ENCODE assay signal across 8 mouse cellular contexts in genomic region chr4:139213935-139214371, GRCm38 (mm10). TPM values are rescaled to one million over a fixed set of nuclear protein-coding genes. Genes with fewer than 3 reads are reported as not detected.
DNase-seq lines count a peak whose midpoint lies in the region; ATAC-seq lines count a peak whose summit lies in the region.

No protein-coding gene starts in this region.

- peaks cover 58% of the 10 kb centered on the region for H3K4me1 ChIP-seq in stomach, embryonic 16.5 days (ENCODE audit: control insufficient read depth, insufficient read depth, low read length)

- H3K27me3 ChIP-seq in stomach, embryonic 16.5 days (ENCODE audit: control insufficient read depth, insufficient read depth, low read length), result no peaks in the 10 kb centered on the region

- no peaks in the 10 kb centered on the region for H3K36me3 ChIP-seq in stomach, embryonic 16.5 days (ENCODE audit: control insufficient read depth, insufficient read depth, low read length)

- WGBS in stomach, embryonic 16.5 days, result 65% methylated on average over 11 of the region's 11 CpGs

- DNase-seq in right cerebral cortex, adult 18-20 months, result peak; percentile 52
- no peak for DNase-seq in right cerebral cortex, postnatal 14 days
- DNase-seq in gastrocnemius, adult 8-10 months (ENCODE audit: low spot score in 2 of 2), result peak; percentile 52 to 62
- DNase-seq in kidney, adult 9 months, result peak; percentile 76
- no peak for DNase-seq in ovary, postnatal 36 days (ENCODE audit: low spot score)
- DNase-seq in spleen, postnatal 10 days (ENCODE audit: low spot score in 2 of 2), result no peak

- H3K9ac ChIP-seq in stomach, embryonic 16.5 days (ENCODE audit: low read length), result peak overlapping the region; percentile 40

- H3K4me2 ChIP-seq in stomach, embryonic 16.5 days (ENCODE audit: low read depth, low read length), result no peak overlapping the region

- no peaks in the 10 kb centered on the region for H3K9me3 ChIP-seq in stomach, embryonic 16.5 days (replicated peaks; ENCODE audit: control insufficient read depth, low read length)

- H3K27ac ChIP-seq in stomach, embryonic 16.5 days (ENCODE audit: low read length), result 0 out of 2 replicates have a peak overlapping the region, but pooled peaks have one; percentile 15

- H3K4me3 ChIP-seq in stomach, embryonic 16.5 days (replicated peaks; ENCODE audit: low read length), result no peak overlapping the region

- no peak for ATAC-seq in stomach, embryonic 16.5 days (ENCODE audit: insufficient read depth, low FRiP score)
- no peak for ATAC-seq in megakaryocyte progenitor cell, adult 5-6 weeks (replicated peaks; ENCODE audit: poor library complexity)

RNA-seq across cellular contexts. Expression of gene Capzb, which starts 21.3 kb away (rescaled TPM):
- total RNA-seq in gastrocnemius, adult 8-10 months (2022), result 100 to 1,000 TPM; 439 to 500 (median 472) TPM
- 421 and 434 TPM in 2 replicates for polyA plus RNA-seq in stomach, embryonic 16.5 days (2015; fragmentation: Nextera tagmentation; extraction: Ambion mirVana)
- 409 and 415 TPM in 2 replicates for total RNA-seq in megakaryocyte progenitor cell, adult 5-6 weeks (2015)
- total RNA-seq in megakaryocyte progenitor cell, adult 5-6 weeks (2017), result 139 and 157 TPM in 2 replicates

Comparison
In these comparisons a context has a peak if more than half of its experiments do, and no peak if none do; other contexts are left out.
1. DNase-seq: peak in right cerebral cortex, adult 18-20 months (single experiment), gastrocnemius, adult 8-10 months (2 of 2) and kidney, adult 9 months (single experiment); none in right cerebral cortex, postnatal 14 days (single experiment), ovary, postnatal 36 days (single experiment) and spleen, postnatal 10 days (0 of 2).